Mouse (Mus musculus) cerebellum, adult 9-10 months (tissue): ENCODE measurements at regions not wholly inside any gene's neighbourhood (a gene's known extent, or its start where the extent isn't known, plus 50 kb on each side); places are given as distances from the start of the nearest gene placed in this dataset.

ENCODE experiments used
- DNase-seq: peaks from one replicate; pipeline ENCODE4 v3.0.0; 2022

- DNase-seq, result no peak
These were observed 80.7 kb upstream of the Gm9887 start for GRCm38 (mm10) chr12:69452986-69453385.

- no peak for DNase-seq
These were observed 78.9 kb upstream of the Gm9887 start for GRCm38 (mm10) chr12:69451110-69451509.

GRCm38 (mm10) chr12:69447962-69448767, 75.9 kb upstream of the Gm9887 start:
- no peak for DNase-seq

- DNase-seq, result no peak
These were observed 75.1 kb upstream of the Gm9887 start for GRCm38 (mm10) chr12:69447322-69447827.

- peak; percentile 26 for DNase-seq
These were observed 74.4 kb upstream of the Gm9887 start for GRCm38 (mm10) chr12:69446468-69447321.

GRCm38 (mm10) chr12:69446085-69446467, 73.8 kb upstream of the Gm9887 start:
- DNase-seq, result no peak

- no peak for DNase-seq
These were observed 70.1 kb upstream of the Gm9887 start for GRCm38 (mm10) chr12:69442321-69442720.

GRCm38 (mm10) chr12:69441764-69442163, 69.5 kb upstream of the Gm9887 start:
- no peak for DNase-seq

GRCm38 (mm10) chr12:69438271-69438670, 66.0 kb upstream of the Gm9887 start:
- no peak for DNase-seq

- no peak for DNase-seq
These were observed 64.7 kb upstream of the Gm9887 start for GRCm38 (mm10) chr12:69436839-69437501.

GRCm38 (mm10) chr12:69434315-69434714, 62.1 kb upstream of the Gm9887 start:
- no peak for DNase-seq

- DNase-seq, result no peak
These were observed 59.8 kb upstream of the Gm9887 start for GRCm38 (mm10) chr12:69432086-69432485.

GRCm38 (mm10) chr12:69428108-69428507, 55.9 kb upstream of the Gm9887 start:
- DNase-seq, result no peak

- DNase-seq, result no peak
These were observed 53.4 kb upstream of the Gm9887 start for GRCm38 (mm10) chr12:69425610-69426009.

GRCm38 (mm10) chr12:69424971-69425370, 52.7 kb upstream of the Gm9887 start:
- DNase-seq, result no peak
